Mouse (Mus musculus) kidney, embryonic 15.5 days (tissue): ENCODE data around the gene Sh3d19. TPM values are rescaled to one million over a fixed set of nuclear protein-coding genes. Genes with fewer than 3 reads are reported as not detected.

Experiments
- ATAC-seq: fragments of 200-750 bp; cut with Nextera tagmentation; replicated peaks from 2 replicates; pipeline ENCODE4 v1.8.0; 2017; ENCODE audit warnings: moderate TSS enrichment; ENCODE audit not compliant: low FRiP score
- H3K27ac ChIP-seq: fragments of 300-500 bp; sonication (generic); 2 replicates; pipeline ENCODE4 v1.5.1; 2015; ENCODE audit warnings: mild to moderate bottlenecking, inconsistent platforms
- H3K27me3 ChIP-seq: fragments of 300-500 bp; sonication (generic); 2 replicates; pipeline ENCODE4 v1.6.1; 2015; ENCODE audit warnings: inconsistent platforms
- H3K36me3 ChIP-seq: fragments of 300-500 bp; sonication (generic); 2 replicates; pipeline ENCODE4 v1.6.1; 2015; ENCODE audit warnings: inconsistent platforms
- H3K4me1 ChIP-seq: fragments of 300-500 bp; sonication (generic); 2 replicates; pipeline ENCODE4 v1.6.1; 2015; ENCODE audit warnings: inconsistent platforms
- H3K4me2 ChIP-seq: fragments of 300-500 bp; sonication (generic); 2 replicates; pipeline ENCODE4 v1.6.1; 2015; ENCODE audit warnings: moderate library complexity, mild to moderate bottlenecking, inconsistent platforms
- H3K4me3 ChIP-seq: fragments of 300-500 bp; sonication (generic); replicated peaks from 2 replicates; pipeline ENCODE4 v1.5.1; 2015; ENCODE audit warnings: mild to moderate bottlenecking, inconsistent platforms
- H3K9ac ChIP-seq: fragments of 300-500 bp; sonication (generic); 2 replicates; pipeline ENCODE4 v1.6.1; 2015; ENCODE audit warnings: mild to moderate bottlenecking, inconsistent platforms
- H3K9me3 ChIP-seq: fragments of 300-500 bp; sonication (generic); replicated peaks from 2 replicates; pipeline ENCODE4 v1.6.1; 2016; ENCODE audit warnings: inconsistent platforms
- WGBS: fragments of 180-500 bp; shearing (Covaris S2); methylation state at CpG from one replicate; pipeline ENCODE4 v1.1.7; 2015; ENCODE audit warnings: mixed read lengths; 5-methylcytosine and 5-hydroxymethylcytosine counted together
- polyA plus RNA-seq: library from polyadenylated mRNA; unstranded; fragments of >200 nt; fragmentation: Nextera tagmentation; extraction: Ambion mirVana; gene quantifications from 2 replicates; pipeline ENCODE4 v1.2.1, GENCODE M21; 2015

Sh3d19 gene
- polyA plus RNA-seq, 1 experiment from 2014 or later: 32.3 TPM

DNA sequence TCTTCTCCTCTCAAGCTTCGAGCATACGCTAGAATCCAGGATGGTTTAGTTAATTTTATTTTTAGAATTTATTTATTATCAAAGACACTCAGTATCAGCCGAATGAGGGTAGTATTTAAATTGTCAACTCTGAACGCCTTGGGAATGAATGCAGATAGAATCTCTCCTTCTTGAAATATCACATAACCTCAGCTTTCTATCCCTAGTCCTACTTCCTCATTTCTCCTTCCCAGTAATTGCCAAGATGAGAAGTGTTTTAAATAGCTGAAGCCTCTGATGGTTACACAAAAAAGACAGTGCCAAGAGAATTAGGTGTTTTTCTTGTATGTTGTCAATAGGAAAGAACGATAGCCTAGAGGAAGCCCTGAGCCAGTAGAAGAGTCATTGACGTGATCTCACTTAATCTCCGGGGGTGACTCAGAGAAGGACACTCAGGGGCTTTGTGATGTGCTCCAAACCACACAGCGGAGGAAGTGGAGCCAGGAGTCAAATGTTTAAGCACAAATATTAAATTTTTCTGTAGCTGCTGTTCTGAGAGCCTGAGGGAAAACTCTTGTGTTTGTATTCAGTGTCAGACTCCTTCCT is 198.0 kb downstream of the Sh3d19 start:
- H3K27me3 ChIP-seq: no peaks in the 10 kb centered on the region
- no peak overlapping the region for H3K4me2 ChIP-seq
- no peak for ATAC-seq
- no peak overlapping the region for H3K27ac ChIP-seq
- H3K4me3 ChIP-seq: no peak overlapping the region
- H3K9ac ChIP-seq: no peak overlapping the region
- no peaks in the 10 kb centered on the region for H3K9me3 ChIP-seq
- 75% methylated on average over 8 of the region's 8 CpGs for WGBS
- H3K36me3 ChIP-seq: no peaks in the 10 kb centered on the region
- no peaks in the 10 kb centered on the region for H3K4me1 ChIP-seq

DNA sequence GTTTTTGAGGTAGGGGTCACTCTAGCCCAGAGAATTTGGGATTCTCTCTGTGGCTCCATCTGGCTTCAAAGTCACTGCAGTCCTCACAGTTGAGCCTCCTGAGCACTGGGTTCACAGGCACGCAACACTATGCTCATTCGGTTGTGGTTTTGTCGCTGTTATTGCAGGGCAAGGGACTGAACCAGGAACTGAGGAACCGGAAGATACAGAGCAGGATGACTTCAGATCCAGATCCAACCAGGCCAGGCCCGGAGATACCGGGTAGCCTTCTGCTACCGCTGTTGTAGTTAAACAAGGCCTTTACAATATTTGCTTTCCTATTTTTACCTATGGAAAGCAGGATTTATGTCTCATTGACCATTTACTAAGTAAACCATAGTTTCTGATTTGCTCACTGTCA is 208.8 kb downstream of the Sh3d19 start:
- Histone ChIP-seq H3K27ac (no peak overlapping the region), H3K4me1 (peaks cover 9% of the 10 kb centered on the region), H3K4me2 (no peak overlapping the region), H3K9ac (no peak overlapping the region), H3K9me3 (no peaks in the 10 kb centered on the region), H3K36me3 (no peaks in the 10 kb centered on the region), H3K4me3 (no peak overlapping the region), H3K27me3 (no peaks in the 10 kb centered on the region)
- ATAC-seq: no peak
- 92% methylated on average over 7 of the region's 7 CpGs for WGBS

Other genes starting within 250 kb of the Sh3d19 start
- gene Fam160a1, start 153.8 kb upstream of the Sh3d19 start, polyA plus RNA-seq: 5.0 and 5.1 TPM in 2 replicates
- gene Glt28d2, start 83.6 kb upstream of the Sh3d19 start, polyA plus RNA-seq: 2.2 and 2.9 TPM in 2 replicates
- gene Gm37240, start 83.6 kb upstream of the Sh3d19 start, polyA plus RNA-seq: 8.9 and 9.2 TPM in 2 replicates
- 0.18 and 0.39 TPM in 2 replicates for gene Prss48, start 31.4 kb downstream of the Sh3d19 start, polyA plus RNA-seq
- gene Rps3a1, start 171.6 kb downstream of the Sh3d19 start, polyA plus RNA-seq: 1,242 and 1,382 TPM in 2 replicates